Mouse (Mus musculus): ENCODE measurements around the gene Sirt5. TPM values are rescaled to one million over a fixed set of nuclear protein-coding genes. Genes with fewer than 3 reads are reported as not detected.

The Sirt5 gene
- total RNA-seq (2021), result 10 to 100 TPM; 15.9 to 17.9 TPM
- long read RNA-seq, transcript Sirt5-211 (9 exons, 1,398 nt), result major isoform, 10 of 26 reads
- long read RNA-seq, partial matches to known transcripts, result 2 of 26 reads
- long read RNA-seq, other reads (novel, unspliced or antisense), result 13 of 26 reads

- DNase-seq (ENCODE audit: low spot score in 2 of 2), result peak; percentile 90 to 92
These were observed at the start of gene Sirt5 for GRCm38 (mm10) chr13:43364985-43365824. TSS of gene Sirt5 (plus strand) at chr13:43365496.

DNA sequence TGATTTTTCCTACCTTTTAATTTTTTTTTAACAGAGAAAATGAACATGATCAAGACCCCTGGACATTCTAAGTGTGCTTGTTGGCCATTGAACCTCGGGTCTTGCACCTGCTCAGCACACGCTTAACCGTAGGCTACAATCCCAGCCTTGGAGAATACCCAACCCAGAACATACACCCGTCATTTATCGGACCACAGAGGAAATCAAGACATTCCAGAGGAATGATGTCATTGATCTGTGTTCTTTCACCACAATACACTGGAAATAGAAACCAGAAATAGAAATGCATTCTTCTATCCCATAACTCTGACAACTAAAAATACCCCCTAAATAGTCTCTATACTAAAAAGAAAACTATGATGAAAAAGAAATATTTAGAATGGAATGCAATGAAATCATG is 47.9 kb upstream of the Sirt5 start:
- no peak for DNase-seq (ENCODE audit: low spot score in 2 of 2)

GRCm38 (mm10) chr13:43319396-43319795 is 45.9 kb upstream of the Sirt5 start:
- DNase-seq (ENCODE audit: low spot score in 2 of 2), result no peak

DNA sequence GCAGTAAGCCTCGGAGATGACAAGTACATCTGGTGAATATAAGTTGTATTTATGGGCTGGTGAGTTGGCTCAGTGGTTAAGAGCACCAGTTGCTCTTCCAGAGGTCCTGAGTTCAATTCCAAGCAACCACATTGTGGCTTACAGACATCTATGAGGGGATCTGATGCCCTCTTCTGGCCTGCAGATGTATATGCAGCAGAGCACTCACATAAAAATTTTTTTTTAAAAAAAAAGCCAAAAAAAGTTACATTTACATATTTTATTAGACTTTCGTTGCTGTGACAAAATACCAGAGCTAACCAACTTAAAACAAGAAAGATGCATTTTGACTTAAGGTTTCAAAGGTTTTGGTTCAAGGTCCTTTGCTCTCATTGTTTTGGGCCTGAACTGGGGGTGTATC is 43.8 kb upstream of the Sirt5 start:
- no peak for DNase-seq (ENCODE audit: low spot score in 2 of 2)

DNA sequence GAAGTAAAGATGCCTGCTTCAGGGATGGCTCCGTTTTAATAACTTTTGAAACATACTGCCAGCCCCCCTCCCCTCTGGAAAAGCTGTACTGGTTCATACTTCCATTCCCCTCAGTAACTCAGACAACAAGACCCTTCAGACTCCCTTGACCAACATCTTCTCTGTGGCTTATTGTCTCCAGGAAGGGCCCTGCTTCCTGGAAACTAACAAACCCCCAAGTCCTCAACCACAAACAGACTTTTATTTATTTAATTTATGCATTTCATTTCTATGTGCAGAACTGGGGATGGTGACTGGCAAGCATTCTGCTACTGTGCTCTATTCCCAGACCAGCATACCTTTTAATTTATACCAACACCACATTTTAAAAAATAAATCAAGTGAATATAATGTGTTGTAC is 39.9 kb upstream of the Sirt5 start:
- no peak for DNase-seq (ENCODE audit: low spot score in 2 of 2)

- no peak for DNase-seq (ENCODE audit: low spot score in 2 of 2)
These were observed 33.4 kb upstream of the Sirt5 start for GRCm38 (mm10) chr13:43331721-43332444.

DNA sequence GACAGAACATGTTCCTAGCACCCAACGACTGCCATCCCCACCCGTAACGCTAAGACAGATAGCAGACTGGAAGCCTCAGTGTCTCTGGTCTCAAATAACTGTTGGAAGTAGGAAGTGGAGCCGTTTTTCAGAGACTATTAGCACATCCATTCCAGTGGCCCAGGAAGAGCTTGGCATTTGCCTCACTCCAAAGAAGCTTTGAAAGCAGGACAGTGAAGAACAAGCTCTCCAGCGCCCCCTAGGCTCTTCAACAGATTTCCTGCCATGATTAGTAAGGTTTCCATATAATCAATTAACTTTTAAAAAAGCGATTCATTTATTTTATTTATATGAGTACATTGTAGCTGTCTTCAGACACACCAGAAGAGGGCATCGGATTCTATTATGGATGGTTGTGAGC is 32.7 kb upstream of the Sirt5 start:
- DNase-seq (ENCODE audit: low spot score in 2 of 2), result no peak

DNA sequence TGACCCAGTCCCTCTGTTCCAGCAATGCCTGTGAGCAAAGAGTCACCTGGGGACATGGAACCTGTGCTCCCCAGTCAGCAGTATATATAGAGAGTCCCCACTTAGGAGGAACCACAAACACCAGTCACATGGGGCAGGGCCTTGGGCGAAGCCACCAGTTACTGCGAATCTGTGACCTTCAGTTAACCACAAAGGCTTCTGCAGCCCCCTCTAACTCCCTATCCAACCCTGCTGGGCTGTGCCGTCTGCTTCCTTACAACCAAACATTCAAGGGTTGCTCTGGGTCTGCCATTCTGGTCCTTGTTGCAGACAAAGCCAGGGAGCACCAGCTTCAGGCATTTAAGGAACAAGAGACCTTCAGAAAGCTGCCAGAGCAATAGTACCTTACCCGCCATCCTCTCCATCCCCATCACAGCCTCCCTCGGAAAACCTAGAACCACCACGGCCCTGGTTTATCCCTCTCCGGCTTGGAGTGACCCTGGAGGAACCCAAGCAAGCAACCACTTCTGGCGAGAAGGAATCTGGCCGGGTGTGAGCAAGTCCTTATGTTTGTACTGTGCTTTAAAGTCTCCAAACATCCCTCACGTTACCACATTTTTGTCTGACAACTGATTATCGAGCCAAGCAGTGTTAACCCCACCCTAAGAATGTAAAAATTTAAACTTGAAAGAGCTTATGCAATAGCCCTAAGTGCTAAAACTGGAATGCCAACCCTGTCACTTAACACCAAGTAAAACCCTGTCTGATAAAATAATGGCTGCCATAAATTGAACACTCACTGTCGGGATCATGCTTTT is 28.7 kb upstream of the Sirt5 start:
- no peak for DNase-seq (ENCODE audit: low spot score in 2 of 2)

GRCm38 (mm10) chr13:43338001-43338400 is 27.3 kb upstream of the Sirt5 start:
- no peak for DNase-seq (ENCODE audit: low spot score in 2 of 2)

DNA sequence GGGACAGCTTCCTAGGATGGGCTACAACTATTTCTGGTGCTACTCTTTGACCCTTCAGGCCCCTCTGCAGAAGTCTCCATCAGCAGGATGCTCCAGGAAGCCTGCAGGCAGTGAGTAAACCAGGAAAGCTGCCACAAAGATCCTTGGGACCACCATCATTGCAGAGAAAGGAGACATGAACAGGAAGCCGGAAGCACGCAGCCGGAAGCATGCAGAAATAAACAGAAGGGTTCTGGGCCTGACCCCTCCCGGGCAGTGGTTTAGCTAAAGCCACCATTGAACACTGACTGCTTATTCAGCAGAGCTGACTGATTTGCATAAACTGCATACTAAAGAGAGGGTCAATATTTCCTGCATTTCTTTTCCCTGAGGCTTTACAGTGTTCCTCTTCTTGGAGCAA is 26.7 kb upstream of the Sirt5 start:
- DNase-seq (ENCODE audit: low spot score in 2 of 2), result no peak

GRCm38 (mm10) chr13:43346825-43347224 is 18.5 kb upstream of the Sirt5 start:
- no peak for DNase-seq (ENCODE audit: low spot score in 2 of 2)

GRCm38 (mm10) chr13:43349376-43349775 is 15.9 kb upstream of the Sirt5 start:
- DNase-seq (ENCODE audit: low spot score in 2 of 2), result no peak

DNA sequence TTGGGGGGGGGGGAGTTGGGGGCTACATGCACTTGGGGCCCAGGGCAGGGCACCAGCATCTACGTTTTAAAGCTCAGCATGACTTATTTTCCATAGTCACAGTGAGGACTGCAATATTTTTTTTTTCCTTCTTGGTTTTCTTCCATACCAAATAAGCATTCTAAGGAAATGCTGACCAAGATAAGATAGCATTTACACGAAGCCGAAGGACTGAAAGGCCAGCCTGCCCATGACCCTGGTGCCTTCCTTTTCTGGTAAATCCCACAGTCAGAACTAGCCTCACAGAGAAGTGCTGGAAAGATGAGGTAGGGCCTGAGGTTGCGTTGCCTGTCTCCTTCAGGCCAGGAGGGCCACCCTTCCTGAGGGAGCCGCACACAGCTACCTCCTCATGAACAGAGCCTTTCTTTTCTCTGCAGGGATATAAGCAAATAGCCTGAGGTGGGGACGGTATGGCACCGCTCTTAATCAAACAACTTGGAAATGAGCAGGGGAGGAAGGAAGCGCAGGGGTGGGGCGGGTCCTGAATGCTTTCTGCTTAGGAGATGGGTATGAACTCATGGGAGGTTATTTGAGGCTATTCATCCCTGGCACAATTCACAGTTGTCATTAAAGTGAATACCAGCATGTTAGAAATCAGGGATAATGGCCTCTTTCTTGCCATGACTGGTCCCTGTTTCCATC is 14.7 kb upstream of the Sirt5 start:
- no peak for DNase-seq (ENCODE audit: low spot score in 2 of 2)

DNA sequence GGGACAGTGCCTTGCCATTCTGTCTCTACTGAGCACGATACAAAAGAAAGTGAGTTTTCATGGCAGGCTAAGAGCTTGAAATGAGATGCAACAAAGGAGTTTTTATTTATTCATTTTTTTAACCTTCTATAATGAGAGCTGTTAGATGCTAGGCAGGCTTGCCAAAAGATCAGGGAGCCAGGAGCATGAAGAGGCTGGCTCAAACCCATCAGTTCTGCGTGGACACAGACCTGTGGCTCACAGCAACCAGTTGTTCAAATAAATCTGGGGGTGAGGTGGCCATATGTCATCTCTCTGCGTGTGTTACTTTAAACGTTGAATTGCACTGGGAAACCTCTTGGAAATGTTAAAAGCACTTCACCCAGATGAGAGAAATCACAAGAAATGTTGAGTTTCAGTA is 11.9 kb upstream of the Sirt5 start:
- DNase-seq (ENCODE audit: low spot score in 2 of 2), result no peak

- no peak for DNase-seq (ENCODE audit: low spot score in 2 of 2)
These were observed 10.9 kb upstream of the Sirt5 start for GRCm38 (mm10) chr13:43354362-43354761.

DNA sequence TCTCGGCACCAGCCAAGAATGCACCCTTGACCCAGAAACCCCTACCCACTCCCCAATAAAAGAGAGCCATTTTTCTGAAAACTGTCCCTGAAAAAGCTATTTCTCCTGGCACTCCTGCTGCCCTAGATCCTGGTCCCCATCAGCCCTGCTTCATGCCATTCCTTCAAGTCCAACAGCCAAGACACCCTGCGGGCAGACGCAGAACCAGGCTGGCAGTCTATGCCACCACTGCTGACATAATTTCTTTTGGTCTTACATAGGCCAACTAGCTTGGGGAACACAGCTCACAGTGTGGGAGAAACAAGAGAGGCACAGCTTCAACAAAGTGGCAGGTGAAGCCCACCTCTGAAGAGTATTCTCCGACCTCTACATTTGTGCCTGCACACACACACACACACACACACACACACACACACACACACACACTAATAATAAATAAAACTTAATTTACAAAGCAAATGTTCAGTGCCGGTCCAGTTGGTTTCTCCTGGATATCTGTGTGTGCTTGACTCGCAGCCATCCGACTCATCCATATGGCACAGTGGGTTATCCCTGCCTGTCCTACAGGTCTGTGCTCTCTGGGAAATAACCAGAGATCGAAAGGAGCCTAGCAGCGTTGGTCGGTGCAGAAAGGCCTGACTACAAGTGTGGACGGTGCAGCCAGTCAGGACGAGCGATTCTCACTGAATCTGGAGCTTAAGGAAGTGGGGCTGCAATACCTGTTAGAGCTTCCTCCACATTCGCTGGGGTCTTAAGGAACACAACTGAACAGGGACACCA is 8.8 kb upstream of the Sirt5 start:
- DNase-seq (ENCODE audit: low spot score in 2 of 2), result no peak

GRCm38 (mm10) chr13:43360534-43360933 is 4.8 kb upstream of the Sirt5 start:
- no peak for DNase-seq (ENCODE audit: low spot score in 2 of 2)

DNA sequence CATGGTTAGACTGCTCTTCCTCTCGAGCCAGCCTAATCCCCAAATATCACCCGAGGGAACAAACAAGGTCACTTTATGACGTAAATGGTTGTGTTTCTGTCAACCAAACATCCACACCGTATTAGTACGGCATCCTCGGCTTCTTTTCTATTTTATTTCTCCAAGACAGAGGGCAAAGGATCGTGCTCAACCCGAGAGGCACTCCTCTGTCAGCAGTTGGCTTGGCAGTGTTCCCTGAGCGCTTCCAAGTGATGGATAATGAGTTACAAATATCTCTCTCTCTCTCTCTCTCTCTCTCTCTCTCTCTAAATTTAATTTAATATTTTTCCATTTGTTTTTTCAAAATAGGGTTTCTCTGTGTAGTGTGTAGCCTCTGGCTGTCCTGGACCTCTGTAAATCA is 2.9 kb upstream of the Sirt5 start:
- DNase-seq (ENCODE audit: low spot score in 2 of 2), result no peak

- peak in 1 of 2 experiments; percentile 17 for DNase-seq (ENCODE audit: low spot score in 2 of 2)
These were observed 509 bp downstream of the Sirt5 start for GRCm38 (mm10) chr13:43365825-43366184.

DNA sequence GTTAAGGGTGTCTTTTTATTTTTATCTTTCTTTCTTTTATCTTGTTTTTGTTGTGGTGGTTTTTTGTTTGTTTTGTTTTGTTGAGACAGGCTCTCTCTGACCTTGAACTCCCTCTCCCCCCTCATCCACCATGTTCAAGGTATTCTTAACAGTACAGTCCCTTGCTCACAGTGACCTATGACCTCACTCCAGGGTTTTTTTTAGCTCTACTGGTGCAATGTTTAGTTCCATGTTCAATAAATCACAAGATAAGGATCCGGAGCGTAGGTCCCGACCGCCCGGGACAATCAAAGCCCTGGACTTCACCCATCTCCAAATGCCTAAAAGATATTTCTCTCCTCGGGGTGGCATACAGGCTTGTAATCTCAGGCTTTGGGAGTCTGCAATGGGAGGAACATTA is 4.8 kb downstream of the Sirt5 start:
- no peak for DNase-seq (ENCODE audit: low spot score in 2 of 2)
